Mouse (Mus musculus) heart, adult 2 months (tissue): ENCODE measurements around the gene Rbfox3.

Experiments
- CTCF ChIP-seq: fragments of 200-600 bp; IDR thresholded peaks from 2 replicates; pipeline ENCODE4 v1.8.1; 2022; ENCODE audit warnings: antibody characterized with exemption, mild to moderate bottlenecking, moderate library complexity
- EP300 ChIP-seq: fragments of 200-500 bp; IDR thresholded peaks from 2 replicates; pipeline ENCODE4 v1.6.1; 2011; ENCODE audit warnings: low read depth, low read length, control low read depth; ENCODE audit not compliant: insufficient read depth
- POLR2A ChIP-seq: fragments of 200-500 bp; IDR thresholded peaks from 2 replicates; pipeline ENCODE4 v1.6.1; 2011; ENCODE audit warnings: mild to moderate bottlenecking, low read depth, low read length, control low read depth; ENCODE audit not compliant: insufficient read depth

DNA sequence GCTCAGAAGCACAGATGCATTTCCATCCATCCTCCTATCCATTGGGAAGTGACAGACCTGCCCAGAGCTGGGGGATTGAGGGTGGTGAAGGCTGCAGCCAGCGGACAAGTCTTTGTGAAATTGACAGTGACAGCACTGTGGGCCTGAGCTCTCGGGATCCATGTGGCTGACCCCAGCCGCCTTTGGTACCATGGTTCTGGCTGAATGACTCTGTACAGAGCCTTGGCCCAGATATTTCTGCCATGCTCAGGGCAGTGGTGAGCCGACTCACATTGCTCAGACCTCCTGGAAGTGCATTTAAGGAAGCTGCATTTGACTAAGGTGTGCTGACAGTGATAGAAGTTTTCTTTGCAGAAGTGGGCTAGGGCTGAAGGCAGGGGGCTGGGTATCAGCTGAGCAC is 144.0 kb downstream of the Rbfox3 start:
- TF ChIP-seq CTCF (no peak), POLR2A (no peak), EP300 (no peak)
